Mouse (Mus musculus) hindbrain, embryonic 14.5 days (tissue): Measurements from ENCODE around the gene 4930558K02Rik. TPM values are rescaled to one million over a fixed set of nuclear protein-coding genes. Genes with fewer than 3 reads are reported as not detected.

ENCODE experiments used
- ATAC-seq: fragments of 200-750 bp; cut with Nextera tagmentation; 2 replicates; pipeline ENCODE4 v1.8.0; 2017; ENCODE audit warnings: moderate number of reproducible peaks, mild to moderate bottlenecking, moderate TSS enrichment, moderate library complexity; ENCODE audit not compliant: low FRiP score
- DNase-seq: peaks from one replicate; pipeline ENCODE4 v3.0.0-alpha.2; 2015; ENCODE audit warnings: low spot score
- H3K27ac ChIP-seq: fragments of 300-500 bp; sonication (generic); 2 replicates; pipeline ENCODE4 v1.5.1; 2014; ENCODE audit warnings: mild to moderate bottlenecking, moderate library complexity
- H3K27me3 ChIP-seq: fragments of 300-500 bp; sonication (generic); 2 replicates; pipeline ENCODE4 v1.6.1; 2014; ENCODE audit warnings: mild to moderate bottlenecking, low read length, mixed read lengths; ENCODE audit not compliant: control insufficient read depth, insufficient read depth
- H3K36me3 ChIP-seq: fragments of 300-500 bp; sonication (generic); replicated peaks from 2 replicates; pipeline ENCODE4 v1.6.1; 2014; ENCODE audit not compliant: control insufficient read depth, insufficient read depth
- H3K4me1 ChIP-seq: fragments of 300-500 bp; sonication (generic); replicated peaks from 2 replicates; pipeline ENCODE4 v1.6.1; 2014; ENCODE audit warnings: antibody characterized with exemption, low read length, mixed read lengths; ENCODE audit not compliant: control insufficient read depth, insufficient read depth
- H3K4me2 ChIP-seq: fragments of 300-500 bp; sonication (generic); replicated peaks from 2 replicates; pipeline ENCODE4 v1.6.1; 2014; ENCODE audit warnings: mild to moderate bottlenecking, moderate library complexity
- H3K4me3 ChIP-seq: fragments of 300-500 bp; sonication (generic); replicated peaks from 2 replicates; pipeline ENCODE4 v1.5.1; 2014; ENCODE audit warnings: mild to moderate bottlenecking, low read length
- H3K9ac ChIP-seq: fragments of 300-500 bp; sonication (generic); 2 replicates; pipeline ENCODE4 v1.6.1; 2014
- H3K9me3 ChIP-seq: fragments of 300-500 bp; sonication (generic); 2 replicates; pipeline ENCODE4 v1.6.1; 2016; ENCODE audit warnings: low read length; ENCODE audit not compliant: control insufficient read depth
- WGBS: fragments of 180-500 bp; shearing (Covaris S2); extraction: QIAGEN DNeasy Blood & Tissue Kit; methylation state at CpG from one replicate; pipeline ENCODE4 v1.1.7; 2014; 5-methylcytosine and 5-hydroxymethylcytosine counted together
- polyA plus RNA-seq: library from polyadenylated mRNA; unstranded; fragments of >200 nt; fragmentation: Nextera tagmentation; extraction: Ambion mirVana; gene quantifications from 2 replicates; pipeline ENCODE4 v1.2.1, GENCODE M21; 2014

The 4930558K02Rik gene
- polyA plus RNA-seq, 1 experiment from 2014 or later, result 0.20 TPM

DNA sequence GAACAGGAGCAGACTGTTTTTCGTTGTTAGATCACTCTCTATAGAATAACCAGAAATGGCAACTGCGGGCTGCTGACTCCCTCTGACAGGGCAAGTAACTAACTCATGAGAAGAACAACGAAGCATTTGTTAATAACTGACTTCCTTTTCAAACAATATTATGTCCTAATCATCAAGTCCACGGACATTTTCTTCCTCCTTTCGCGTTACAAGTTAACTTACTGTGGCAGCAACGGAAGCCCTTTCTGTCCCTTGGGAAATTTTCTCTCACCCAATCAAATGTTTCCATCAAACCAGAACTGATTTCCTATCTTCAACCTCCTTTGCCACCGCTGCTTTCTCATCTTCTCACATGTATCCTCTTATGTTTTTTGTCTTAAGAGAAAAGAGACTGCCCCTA, 82.2 kb downstream of the 4930558K02Rik start:
- DNase-seq (no peak), ATAC-seq (no peak)
- Histone ChIP-seq H3K4me2 (no peak overlapping the region), H3K4me1 (no peaks in the 10 kb centered on the region), H3K36me3 (no peaks in the 10 kb centered on the region), H3K9ac (no peak overlapping the region), H3K9me3 (no peaks in the 10 kb centered on the region), H3K4me3 (no peak overlapping the region), H3K27me3 (no peaks in the 10 kb centered on the region), H3K27ac (no peak overlapping the region)
- WGBS, result 80% methylated on average over 8 of the region's 8 CpGs

DNA sequence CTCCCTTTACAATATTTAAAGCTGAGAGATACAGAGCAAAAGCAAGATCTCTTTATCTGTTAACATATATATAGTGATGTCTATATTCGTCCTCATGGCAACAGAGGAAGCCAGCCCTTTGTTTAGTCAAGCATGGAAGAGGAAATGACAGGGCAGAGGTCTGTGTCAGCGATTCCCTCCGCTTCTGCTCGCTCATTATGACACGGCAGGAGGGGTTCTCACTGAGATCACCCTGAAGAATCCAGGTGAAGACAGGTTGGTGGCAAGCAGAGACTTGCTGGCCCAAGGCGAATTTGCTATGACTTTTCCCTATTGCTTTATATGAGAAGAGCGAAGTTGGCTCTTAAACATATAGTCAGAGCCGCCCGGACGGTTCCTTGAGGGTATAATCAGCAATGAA, 83.3 kb downstream of the 4930558K02Rik start:
- no peaks in the 10 kb centered on the region for H3K36me3 ChIP-seq
- no peak overlapping the region for H3K27ac ChIP-seq
- no peak overlapping the region for H3K9ac ChIP-seq
- no peaks in the 10 kb centered on the region for H3K4me1 ChIP-seq
- WGBS, result 59% methylated on average over 10 of the region's 10 CpGs
- DNase-seq, result no peak
- ATAC-seq, result no peak
- H3K4me2 ChIP-seq, result no peak overlapping the region
- H3K4me3 ChIP-seq, result no peak overlapping the region
- no peaks in the 10 kb centered on the region for H3K9me3 ChIP-seq
- no peaks in the 10 kb centered on the region for H3K27me3 ChIP-seq

DNA sequence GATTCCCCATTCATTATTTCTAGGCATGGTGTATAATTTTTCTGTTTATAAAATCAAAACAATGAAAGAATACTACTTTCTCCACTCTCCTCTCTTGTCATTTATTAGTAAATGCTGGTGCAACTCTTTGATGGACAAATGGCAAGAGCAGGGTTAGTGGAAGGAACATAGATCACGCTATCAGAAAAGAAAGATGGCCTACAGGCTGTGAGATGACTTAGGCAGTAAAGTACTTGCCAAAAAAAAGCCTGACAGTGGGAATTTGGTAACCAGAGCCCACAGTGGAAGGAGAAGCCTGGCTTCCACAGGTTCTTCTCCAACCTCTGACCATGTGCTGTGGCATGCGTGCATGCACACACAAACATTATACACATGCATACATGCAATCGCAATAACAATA, 84.4 kb downstream of the 4930558K02Rik start:
- no peaks in the 10 kb centered on the region for H3K27me3 ChIP-seq
- no peak for ATAC-seq
- no peak overlapping the region for H3K4me3 ChIP-seq
- no peak overlapping the region for H3K27ac ChIP-seq
- H3K9ac ChIP-seq, result no peak overlapping the region
- no peaks in the 10 kb centered on the region for H3K36me3 ChIP-seq
- H3K9me3 ChIP-seq, result no peaks in the 10 kb centered on the region
- no peaks in the 10 kb centered on the region for H3K4me1 ChIP-seq
- DNase-seq, result no peak
- 95% methylated on average over 3 of the region's 3 CpGs for WGBS
- H3K4me2 ChIP-seq, result no peak overlapping the region

DNA sequence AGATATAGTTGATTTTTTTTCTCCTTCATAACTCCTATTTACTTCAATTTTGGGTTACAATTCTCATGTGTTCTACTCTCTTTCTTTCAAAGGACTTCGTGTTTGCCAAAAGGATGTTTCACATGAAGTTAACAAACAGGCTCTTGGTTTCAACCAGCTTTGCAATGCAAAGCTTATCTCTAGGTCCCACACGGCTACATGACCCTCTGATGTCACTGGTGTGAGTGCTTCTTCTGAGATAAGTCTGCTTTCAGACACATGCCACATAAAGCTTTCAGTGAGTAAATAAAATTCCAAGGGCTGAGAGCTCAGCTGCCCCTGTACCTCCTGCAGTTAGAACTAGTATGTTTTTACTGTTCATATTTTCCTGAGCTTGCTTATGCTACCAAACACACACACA, 84.9 kb downstream of the 4930558K02Rik start:
- no peaks in the 10 kb centered on the region for H3K4me1 ChIP-seq
- WGBS, result 73% methylated on average over 2 of the region's 2 CpGs
- no peak overlapping the region for H3K4me2 ChIP-seq
- no peaks in the 10 kb centered on the region for H3K36me3 ChIP-seq
- H3K9ac ChIP-seq, result no peak overlapping the region
- H3K27me3 ChIP-seq, result no peaks in the 10 kb centered on the region
- no peak overlapping the region for H3K4me3 ChIP-seq
- no peak overlapping the region for H3K27ac ChIP-seq
- no peak for DNase-seq
- no peak for ATAC-seq
- H3K9me3 ChIP-seq, result no peaks in the 10 kb centered on the region

DNA sequence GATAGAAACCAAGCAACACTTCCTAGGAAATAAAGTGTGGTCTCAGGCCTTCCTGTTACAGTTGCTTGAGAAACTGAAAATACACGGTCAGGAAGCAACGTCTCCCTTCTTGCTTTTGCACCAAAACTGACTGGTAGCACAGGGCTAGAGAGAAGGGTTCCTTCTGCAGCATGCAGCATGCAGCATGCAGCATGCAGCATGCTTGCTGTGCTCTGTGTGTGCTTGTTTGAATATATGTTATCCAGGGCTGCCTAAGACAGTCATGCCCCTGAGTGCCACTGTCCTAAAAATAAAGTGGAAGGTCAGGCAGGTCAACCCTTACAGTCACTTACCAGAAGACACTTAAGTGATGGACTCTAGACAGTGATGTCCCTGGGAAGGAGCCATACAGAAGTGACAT, 85.3 kb downstream of the 4930558K02Rik start:
- Histone ChIP-seq H3K9ac (no peak overlapping the region), H3K4me1 (no peaks in the 10 kb centered on the region), H3K27ac (no peak overlapping the region), H3K4me2 (no peak overlapping the region), H3K9me3 (no peaks in the 10 kb centered on the region), H3K4me3 (no peak overlapping the region), H3K36me3 (no peaks in the 10 kb centered on the region), H3K27me3 (no peaks in the 10 kb centered on the region)
- DNase-seq (no peak), ATAC-seq (no peak)
- 85% methylated on average over 2 of the region's 2 CpGs for WGBS

Other genes with a start within 250 kb of the 4930558K02Rik start
- 0.42 TPM in 1 of 2 replicates, not detected in the other for gene Fasl, start 191.1 kb downstream of the 4930558K02Rik start, polyA plus RNA-seq
- gene Suco, start 103.0 kb downstream of the 4930558K02Rik start, polyA plus RNA-seq, result 25.7 and 25.8 TPM in 2 replicates
- gene Pigc, start 10.4 kb downstream of the 4930558K02Rik start, polyA plus RNA-seq, result 34.5 TPM in 2 replicates